In the genomic region with DNA sequence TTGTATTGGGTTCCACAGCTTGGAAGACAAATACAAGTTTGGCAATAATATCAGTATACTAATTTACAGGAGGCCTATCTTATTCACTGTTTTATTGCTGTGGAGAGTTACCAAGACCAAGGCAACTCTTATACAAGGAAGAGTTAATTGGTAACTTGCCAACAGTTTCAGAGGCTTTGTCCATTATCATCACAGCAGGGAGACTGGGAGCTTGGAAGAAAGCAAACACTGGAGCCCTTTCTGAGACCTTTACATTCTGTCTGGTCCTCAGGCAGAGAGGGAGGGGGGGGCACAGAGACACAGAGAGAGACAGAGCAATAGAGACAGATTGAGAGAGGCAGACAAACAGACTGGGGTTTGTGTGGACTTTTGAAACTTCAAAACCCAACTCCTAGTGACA, we compare ENCODE assay signal across 30 mouse cellular contexts.
DNase-seq lines count a peak whose midpoint lies in the region; ATAC-seq and TF ChIP-seq lines count a peak whose summit lies in the region.
"Had no signal": no experiment of that assay in that cellular context is flagged by ENCODE, and none has a peak within 500 bp of the region (broad histone marks: within the 10 kb centered on the region; RNA-seq: fewer than 3 reads in every experiment).

No protein-coding gene starts in this region.

- H3K9ac ChIP-seq in forebrain, embryonic 14.5 days (ENCODE audit: low read length) = no peak overlapping the region
- no peak overlapping the region for H3K9ac ChIP-seq in forebrain, embryonic 16.5 days (replicated peaks; ENCODE audit: low read depth, low read length)
- H3K9ac ChIP-seq in lung, embryonic 14.5 days = no peak overlapping the region
- no peak overlapping the region for H3K9ac ChIP-seq in lung, postnatal 0 days (replicated peaks; ENCODE audit: low read depth)
- H3K9ac ChIP-seq: forebrain, embryonic 13.5 days; liver, embryonic 14.5 days; neural tube, embryonic 12.5 days; stomach, embryonic 15.5 days had no signal

- H3K4me1 ChIP-seq in forebrain, embryonic 14.5 days (ENCODE audit: control insufficient read depth, insufficient read depth, low read length) = no peaks in the 10 kb centered on the region
- no peaks in the 10 kb centered on the region for H3K4me1 ChIP-seq in forebrain, embryonic 16.5 days (replicated peaks; ENCODE audit: control insufficient read depth, insufficient read depth, low read length)
- H3K4me1 ChIP-seq in lung, embryonic 14.5 days (ENCODE audit: insufficient read depth) = no peaks in the 10 kb centered on the region
- H3K4me1 ChIP-seq in lung, postnatal 0 days (ENCODE audit: insufficient read depth, low read depth, low read length) = no peaks in the 10 kb centered on the region
- H3K4me1 ChIP-seq: forebrain, embryonic 13.5 days; megakaryocyte, embryonic 14.5 days; neural tube, embryonic 12.5 days; stomach, embryonic 15.5 days had no signal

- no peak for ATAC-seq in forebrain, embryonic 14.5 days
- no peak for ATAC-seq in forebrain, embryonic 16.5 days
- ATAC-seq in lung, embryonic 14.5 days (ENCODE audit: insufficient read depth) = peak; percentile 70
- no peak for ATAC-seq in lung, postnatal 0 days
- ATAC-seq: forebrain, embryonic 13.5 days; intestine, embryonic 16.5 days; midbrain, embryonic 16.5 days had no signal

- no peak for TF ChIP-seq EP300 in lung, postnatal 0 days (IDR thresholded peaks at IDR 0.05)

- no peaks in the 10 kb centered on the region for H3K9me3 ChIP-seq in forebrain, embryonic 14.5 days (replicated peaks; ENCODE audit: control insufficient read depth, low read length)
- H3K9me3 ChIP-seq in forebrain, embryonic 16.5 days (ENCODE audit: control insufficient read depth, low read length) = no peaks in the 10 kb centered on the region
- no peaks in the 10 kb centered on the region for H3K9me3 ChIP-seq in lung, embryonic 14.5 days (ENCODE audit: low read depth, low read length)
- no peaks in the 10 kb centered on the region for H3K9me3 ChIP-seq in lung, postnatal 0 days (ENCODE audit: low read length)
- H3K9me3 ChIP-seq: forebrain, embryonic 13.5 days; neural tube, embryonic 12.5 days; stomach, embryonic 15.5 days had no signal

- no peaks in the 10 kb centered on the region for H3K36me3 ChIP-seq in forebrain, embryonic 14.5 days (ENCODE audit: control insufficient read depth, insufficient read depth, low read length)
- no peaks in the 10 kb centered on the region for H3K36me3 ChIP-seq in forebrain, embryonic 16.5 days (ENCODE audit: control insufficient read depth, insufficient read depth)
- no peaks in the 10 kb centered on the region for H3K36me3 ChIP-seq in lung, embryonic 14.5 days (ENCODE audit: insufficient read depth)
- H3K36me3 ChIP-seq in lung, postnatal 0 days (ENCODE audit: insufficient read depth, low read length) = no peaks in the 10 kb centered on the region
- H3K36me3 ChIP-seq: neural tube, embryonic 12.5 days; stomach, embryonic 15.5 days had no signal

- peak; percentile 7 for DNase-seq in cerebellum, adult 9-11 months
- no peak for DNase-seq in cerebellum, postnatal 4 days (ENCODE audit: low spot score in 2 of 2)
- DNase-seq in forebrain, embryonic 14.5 days (ENCODE audit: low spot score) = peak; percentile 25
- peak; percentile 81 for DNase-seq in lung, embryonic 14.5 days
- no peak for DNase-seq in lung, postnatal 0 days (ENCODE audit: low spot score)
- peak; percentile 12 for DNase-seq in brain, adult 2 months (ENCODE audit: low read depth, low spot score)
- no peak for DNase-seq in left cerebral cortex, postnatal 36 days (ENCODE audit: low spot score in 2 of 2)
- DNase-seq: adrenal gland, adult 8-10 months; cerebellum, adult 11 months; cerebellum, adult 9-10 months; gastrocnemius, postnatal 36 days; heart, adult 18-20 months; kidney, adult 9 months; kidney, postnatal 14 days; layer of hippocampus, adult 9-11 months; liver; lung, adult 2 months; lung, postnatal 36 days; thymus, postnatal 14 days had no signal

- no peak overlapping the region for H3K27ac ChIP-seq in forebrain, embryonic 14.5 days (ENCODE audit: low read depth, low read length)
- H3K27ac ChIP-seq in forebrain, embryonic 16.5 days (ENCODE audit: low read length) = no peak overlapping the region
- H3K27ac ChIP-seq in lung, embryonic 14.5 days (ENCODE audit: low read depth) = no peak overlapping the region
- H3K27ac ChIP-seq in lung, postnatal 0 days (ENCODE audit: low read length) = no peak overlapping the region
- H3K27ac ChIP-seq: forebrain, embryonic 13.5 days; liver, embryonic 14.5 days; neural tube, embryonic 12.5 days; stomach, embryonic 15.5 days had no signal

- no peaks in the 10 kb centered on the region for H3K27me3 ChIP-seq in forebrain, embryonic 14.5 days (replicated peaks; ENCODE audit: control insufficient read depth, insufficient read depth, low read length)
- H3K27me3 ChIP-seq in forebrain, embryonic 16.5 days (replicated peaks; ENCODE audit: control insufficient read depth, insufficient read depth, low read length) = no peaks in the 10 kb centered on the region
- H3K27me3 ChIP-seq in lung, embryonic 14.5 days (ENCODE audit: insufficient read depth, low read length) = no peaks in the 10 kb centered on the region
- H3K27me3 ChIP-seq in lung, postnatal 0 days (replicated peaks; ENCODE audit: insufficient read depth, low read length) = no peaks in the 10 kb centered on the region
- H3K27me3 ChIP-seq: CH12.LX; forebrain, embryonic 13.5 days; megakaryocyte, embryonic 14.5 days; neural tube, embryonic 12.5 days; stomach, embryonic 15.5 days had no signal

- no peak overlapping the region for H3K4me3 ChIP-seq in forebrain, embryonic 14.5 days (ENCODE audit: low read depth, low read length)
- no peak overlapping the region for H3K4me3 ChIP-seq in forebrain, embryonic 16.5 days (replicated peaks; ENCODE audit: low read length)
- H3K4me3 ChIP-seq in lung, embryonic 14.5 days (ENCODE audit: low read depth, low read length) = no peak overlapping the region
- H3K4me3 ChIP-seq in lung, postnatal 0 days (ENCODE audit: low read depth, low read length) = no peak overlapping the region
- H3K4me3 ChIP-seq: forebrain, embryonic 13.5 days; megakaryocyte, embryonic 14.5 days; myocyte; neural tube, embryonic 12.5 days; stomach, embryonic 15.5 days had no signal

- intact Hi-C loops in left cerebral cortex, postnatal 36 days (cut with DNase I) = no loop called here

- no peak overlapping the region for H3K4me2 ChIP-seq in forebrain, embryonic 14.5 days (ENCODE audit: low read length)
- no peak overlapping the region for H3K4me2 ChIP-seq in forebrain, embryonic 16.5 days (ENCODE audit: low read length)
- H3K4me2 ChIP-seq in lung, embryonic 14.5 days = no peak overlapping the region
- no peak overlapping the region for H3K4me2 ChIP-seq in lung, postnatal 0 days (replicated peaks; ENCODE audit: low read depth, low read length)
- H3K4me2 ChIP-seq: forebrain, embryonic 13.5 days; heart, embryonic 11.5 days; neural tube, embryonic 12.5 days; stomach, embryonic 15.5 days had no signal

- TF ChIP-seq CTCF in lung, embryonic 14.5 days (IDR thresholded peaks at IDR 0.05; ENCODE audit: low read depth) = no peak
- no peak for TF ChIP-seq CTCF in lung, postnatal 0 days (IDR thresholded peaks at IDR 0.05)

Comparison
In these comparisons a context has a peak if more than half of its experiments do, and no peak if none do; other contexts are left out.
1. DNase-seq: peak in cerebellum, adult 9-11 months (single experiment), forebrain, embryonic 14.5 days (single experiment), lung, embryonic 14.5 days (single experiment) and brain, adult 2 months (single experiment); none in cerebellum, postnatal 4 days (0 of 2), lung, postnatal 0 days (single experiment) and left cerebral cortex, postnatal 36 days (0 of 2).